Mouse (Mus musculus): ENCODE data around the gene Snx15. TPM values are rescaled to one million over a fixed set of nuclear protein-coding genes. Genes with fewer than 3 reads are reported as not detected.
A peak's percentile ranks its signal among the peaks of the same experiment; 100 is the strongest.

Snx15 gene
- total and polyA plus RNA-seq, 3 experiments = 15.3 to 15.7 (median 15.6) TPM

GRCm38 (mm10) chr19:6085417-6085879, 42.7 kb downstream of the Snx15 start (continued):
- no peak for TF ChIP-seq E2F4 (IDR thresholded peaks at IDR 0.05; ENCODE audit: insufficient replicate concordance, low read depth, low read length)
- TF ChIP-seq HCFC1 (IDR thresholded peaks at IDR 0.05; ENCODE audit: low read depth, low read length) = peak; percentile 43
- TF ChIP-seq PAX5 (IDR thresholded peaks at IDR 0.05; ENCODE audit: low read length) = no peak
- TF ChIP-seq JUN (IDR thresholded peaks at IDR 0.05; ENCODE audit: insufficient read depth, low read depth, low read length) = no peak
- TF ChIP-seq ZC3H11A (IDR thresholded peaks at IDR 0.05; ENCODE audit: low read depth, low read length) = no peak
- peak; percentile 52 for TF ChIP-seq POLR2A (IDR thresholded peaks at IDR 0.05; ENCODE audit: low read depth, low read length)
- TF ChIP-seq KAT2A (IDR thresholded peaks at IDR 0.05; ENCODE audit: insufficient replicate concordance, low read length) = no peak

- dilution Hi-C loops (cut with MboI; ENCODE audit: extremely low pct_ligation_motif_present, extremely low pct_unique_long_range_greater_than_20kb, low sequenced_read_pairs) (no loop called here), in situ Hi-C loops (cut with MboI; ENCODE audit: low pct_ligation_motif_present, low pct_unique_long_range_greater_than_20kb, low sequenced_read_pairs) (loop anchor here (5.0 kb wide), 1 partner anchor 38 kb away; no protein-coding TSS in a partner anchor)
- DNase-seq (ENCODE audit: extremely low read depth) = peak; percentile 98
- Histone ChIP-seq H3K27me3 (replicated peaks) (no peaks in the 10 kb centered on the region), H3K9ac (ENCODE audit: insufficient read depth, low read depth) (peak within 1 kb of the TSS; percentile 94), H3K9me3 (replicated peaks; ENCODE audit: low read length) (no peaks in the 10 kb centered on the region), H3K79me2 (replicated peaks; ENCODE audit: control insufficient read depth, extremely low read depth, insufficient read depth, poor library complexity, severe bottlenecking) (peaks cover 43% of the 10 kb centered on the region), H3K4me3 (replicated peaks in 1 of 3; ENCODE audit: low read depth in 2 of 3, low read length in 2 of 3, poor library complexity in 1 of 3) (peak within 1 kb of the TSS; percentile 90 to 98 (median 98)), H3K27ac (ENCODE audit: insufficient read depth, low read depth) (peak within 1 kb of the TSS; percentile 66; the same call in 1 of the 2 replicates), H3K4me2 (ENCODE audit: insufficient read depth, low read depth, poor library complexity, severe bottlenecking) (peak within 1 kb of the TSS; percentile 89), H3K4me1 (ENCODE audit: control insufficient read depth in 1 of 2, insufficient read depth in 2 of 2) (peaks cover 4 to 35% of the 10 kb centered on the region in 2 experiments), H3K36me3 (replicated peaks in 1 of 2; ENCODE audit: control insufficient read depth in 1 of 2, insufficient read depth in 1 of 2, low read length in 1 of 2) (peaks cover 58 to 75% of the 10 kb centered on the region in 2 experiments)
- TF ChIP-seq CTCF (conservative IDR thresholded peaks at IDR 0.05 in 1 of 2, IDR thresholded peaks at IDR 0.05 in 1 of 2; ENCODE audit: low read depth in 2 of 2, low read length in 2 of 2) (no peak), ZC3H11A (IDR thresholded peaks at IDR 0.05; ENCODE audit: low read depth, low read length) (no peak), NRF1 (IDR thresholded peaks at IDR 0.05; ENCODE audit: low read depth, low read length) (peak; percentile 65; the same call in 1 of the 2 replicates), MXI1 (IDR thresholded peaks at IDR 0.05; ENCODE audit: low read depth, low read length) (peak; percentile 94), MYC (IDR thresholded peaks at IDR 0.05; ENCODE audit: low read depth, low read length) (peak; percentile 80; the same call in 1 of the 2 replicates), KAT2A (IDR thresholded peaks at IDR 0.05; ENCODE audit: insufficient replicate concordance, low read length) (peak; percentile 94), NELFE (IDR thresholded peaks at IDR 0.05; ENCODE audit: low read depth, low read length) (peak; percentile 84), EP300 (IDR thresholded peaks at IDR 0.05; ENCODE audit: low read length) (no peak), UBTF (IDR thresholded peaks at IDR 0.05; ENCODE audit: low read depth, low read length) (no peak), GABPA (IDR thresholded peaks at IDR 0.05; ENCODE audit: insufficient replicate concordance, low read depth, low read length) (peak; percentile 94), MAFK (IDR thresholded peaks at IDR 0.05; ENCODE audit: insufficient replicate concordance, low read length) (peak; percentile 30; the same call in 1 of the 2 replicates), JUN (IDR thresholded peaks at IDR 0.05; ENCODE audit: insufficient read depth, low read depth, low read length) (no peak), USF1 (IDR thresholded peaks at IDR 0.05; ENCODE audit: low read depth, low read length) (no peak), POLR2A (IDR thresholded peaks at IDR 0.05; ENCODE audit: low read depth, low read length) (peak; percentile 84), ETS1 (conservative IDR thresholded peaks at IDR 0.05; ENCODE audit: low read depth, low read length) (peak; percentile 61), RAD21 (IDR thresholded peaks at IDR 0.05; ENCODE audit: low read depth, low read length) (no peak), SIN3A (IDR thresholded peaks at IDR 0.05; ENCODE audit: low read length) (peak; percentile 100), CHD2 (IDR thresholded peaks at IDR 0.05; ENCODE audit: low read length) (peak; percentile 68; the same call in 1 of the 2 replicates), JUND (conservative IDR thresholded peaks at IDR 0.05; ENCODE audit: low read depth, low read length) (no peak), HCFC1 (IDR thresholded peaks at IDR 0.05; ENCODE audit: low read depth, low read length) (peak; percentile 98), BHLHE40 (IDR thresholded peaks at IDR 0.05; ENCODE audit: low read depth, low read length) (0 out of 2 replicates have a peak, but pooled peaks have one; percentile 5), ELF1 (IDR thresholded peaks at IDR 0.05; ENCODE audit: low read depth, low read length) (peak; percentile 100), SMC3 (IDR thresholded peaks at IDR 0.05; ENCODE audit: low read depth, low read length) (no peak), MAX (IDR thresholded peaks at IDR 0.05; ENCODE audit: low read length) (peak; percentile 79), ZKSCAN1 (IDR thresholded peaks at IDR 0.05; ENCODE audit: borderline replicate concordance, low read depth, low read length) (no peak), PAX5 (IDR thresholded peaks at IDR 0.05; ENCODE audit: low read length) (no peak), RCOR1 (conservative IDR thresholded peaks at IDR 0.05; ENCODE audit: low read depth, low read length) (0 out of 2 replicates have a peak, but pooled peaks have one; percentile 63), TBP (conservative IDR thresholded peaks at IDR 0.05; ENCODE audit: low read depth, low read length) (peak; percentile 64; the same call in 1 of the 2 replicates), E2F4 (IDR thresholded peaks at IDR 0.05; ENCODE audit: insufficient replicate concordance, low read depth, low read length) (peak; percentile 98), CHD1 (IDR thresholded peaks at IDR 0.05; ENCODE audit: low read depth, low read length) (no peak), POLR2AphosphoS2 (IDR thresholded peaks at IDR 0.05; ENCODE audit: low read depth, low read length) (0 out of 2 replicates have a peak, but pooled peaks have one; percentile 69), ZNF384 (IDR thresholded peaks at IDR 0.05; ENCODE audit: low read depth, low read length) (peak; percentile 68), TCF12 (IDR thresholded peaks at IDR 0.05; ENCODE audit: low read depth, low read length) (peak; percentile 75)
Measured at GRCm38 (mm10) chr19:6084478-6085248, 43.4 kb downstream of the Snx15 start, which contains the start of the genes Zfpl1 and Cdca5. Gene Zfpl1, minus strand, starts transcription at chr19:6084956. Gene Cdca5, plus strand, starts transcription at chr19:6084983.

Data from CH12.LX (cell line).